Mouse (Mus musculus): ENCODE measurements around the gene Lpp. TPM values are rescaled to one million over a fixed set of nuclear protein-coding genes. Genes with fewer than 3 reads are reported as not detected.

Gene Lpp
- total RNA-seq, 4 experiments from 2014 or later, result 54.0 to 80.8 (median 65.0) TPM

- DNase-seq, result no peak
These were observed 554.9 kb downstream of the Lpp start for GRCm38 (mm10) chr16:24948091-24948690.

GRCm38 (mm10) chr16:24949265-24949664, 556.0 kb downstream of the Lpp start:
- DNase-seq, result no peak

GRCm38 (mm10) chr16:24950112-24950743, 556.9 kb downstream of the Lpp start:
- no peak for DNase-seq

GRCm38 (mm10) chr16:24951909-24952308, 558.6 kb downstream of the Lpp start:
- DNase-seq, result no peak

GRCm38 (mm10) chr16:24955054-24955453, 561.7 kb downstream of the Lpp start:
- DNase-seq, result no peak

- DNase-seq, result no peak
These were observed 565.4 kb downstream of the Lpp start for GRCm38 (mm10) chr16:24958661-24959060.

- peak; percentile 55 for DNase-seq
These were observed 567.8 kb downstream of the Lpp start for GRCm38 (mm10) chr16:24960901-24961806.

GRCm38 (mm10) chr16:24964311-24964710, 571.0 kb downstream of the Lpp start:
- DNase-seq, result no peak

- DNase-seq, result no peak
These were observed 571.8 kb downstream of the Lpp start for GRCm38 (mm10) chr16:24965091-24965490.

- DNase-seq, result no peak
These were observed 573.2 kb downstream of the Lpp start for GRCm38 (mm10) chr16:24966460-24966859.

- DNase-seq, result no peak
These were observed 579.8 kb downstream of the Lpp start for GRCm38 (mm10) chr16:24973009-24973631.

- DNase-seq, result no peak
These were observed 584.5 kb downstream of the Lpp start for GRCm38 (mm10) chr16:24977771-24978170.

GRCm38 (mm10) chr16:24978226-24978625, 584.9 kb downstream of the Lpp start:
- DNase-seq, result no peak

GRCm38 (mm10) chr16:24979391-24979790, 586.1 kb downstream of the Lpp start:
- no peak for DNase-seq

GRCm38 (mm10) chr16:24982828-24983227, 589.5 kb downstream of the Lpp start:
- DNase-seq, result no peak

- DNase-seq, result no peak
These were observed 597.0 kb downstream of the Lpp start for GRCm38 (mm10) chr16:24990331-24990730.

GRCm38 (mm10) chr16:24991059-24991541, 597.8 kb downstream of the Lpp start:
- DNase-seq, result no peak

- peak; percentile 19 for DNase-seq
These were observed 598.7 kb downstream of the Lpp start for GRCm38 (mm10) chr16:24991995-24992394.

- DNase-seq, result no peak
These were observed 599.2 kb downstream of the Lpp start for GRCm38 (mm10) chr16:24992494-24992893.

GRCm38 (mm10) chr16:25010980-25011877, 617.9 kb downstream of the Lpp start:
- no peak for DNase-seq

- DNase-seq, result no peak
These were observed 619.6 kb downstream of the Lpp start for GRCm38 (mm10) chr16:25012938-25013337.

All from adrenal gland, adult 8-10 months (tissue).